Mouse (Mus musculus): ENCODE data around the gene Gbf1. TPM values are rescaled to one million over a fixed set of nuclear protein-coding genes. Genes with fewer than 3 reads are reported as not detected.
"Not testable (repeated sequence)": the region's sequence is repeated elsewhere in the genome, so short reads cannot be mapped to it uniquely, and the experiment has no call there.

The Gbf1 gene
- polyA plus RNA-seq, 1 experiment = 71.0 TPM

GRCm38 (mm10) chr19:46147511-46148371 is 4.6 kb upstream of the Gbf1 start, which contains the start of gene Pitx3:
Pitx3 (minus strand) TSS chr19:46148326.
- no peak for DNase-seq (ENCODE audit: low read depth)

- DNase-seq (ENCODE audit: low read depth) = no peak
Measured at GRCm38 (mm10) chr19:46148372-46148760, 3.9 kb upstream of the Gbf1 start.

GRCm38 (mm10) chr19:46149091-46149490 is 3.2 kb upstream of the Gbf1 start:
- no peak for DNase-seq (ENCODE audit: low read depth)

GRCm38 (mm10) chr19:46165950-46166349 is 13.6 kb downstream of the Gbf1 start:
- no peak for DNase-seq (ENCODE audit: low read depth)

- not testable (repeated sequence) for DNase-seq (ENCODE audit: low read depth)
Measured at GRCm38 (mm10) chr19:46167169-46167568, 14.9 kb downstream of the Gbf1 start.

GRCm38 (mm10) chr19:46169396-46169795 is 17.1 kb downstream of the Gbf1 start:
- DNase-seq (ENCODE audit: low read depth) = no peak

- no peak for DNase-seq (ENCODE audit: low read depth)
Measured at GRCm38 (mm10) chr19:46169913-46170312, 17.6 kb downstream of the Gbf1 start.

GRCm38 (mm10) chr19:46172541-46172940 is 20.2 kb downstream of the Gbf1 start:
- DNase-seq (ENCODE audit: low read depth) = no peak

- DNase-seq (ENCODE audit: low read depth) = no peak
Measured at GRCm38 (mm10) chr19:46175173-46175572, 22.9 kb downstream of the Gbf1 start.

- DNase-seq (ENCODE audit: low read depth) = no peak
Measured at GRCm38 (mm10) chr19:46177046-46177445, 24.7 kb downstream of the Gbf1 start.

- DNase-seq (ENCODE audit: low read depth) = no peak
Measured at GRCm38 (mm10) chr19:46180274-46180673, 28.0 kb downstream of the Gbf1 start.

- no peak for DNase-seq (ENCODE audit: low read depth)
Measured at GRCm38 (mm10) chr19:46182241-46182640, 29.9 kb downstream of the Gbf1 start.

GRCm38 (mm10) chr19:46186611-46187010 is 34.3 kb downstream of the Gbf1 start:
- DNase-seq (ENCODE audit: low read depth) = no peak

GRCm38 (mm10) chr19:46187203-46187602 is 34.9 kb downstream of the Gbf1 start:
- no peak for DNase-seq (ENCODE audit: low read depth)

- no peak for DNase-seq (ENCODE audit: low read depth)
Measured at GRCm38 (mm10) chr19:46198293-46198692, 46.0 kb downstream of the Gbf1 start.

GRCm38 (mm10) chr19:46198891-46199290 is 46.6 kb downstream of the Gbf1 start:
- no peak for DNase-seq (ENCODE audit: low read depth)

- DNase-seq (ENCODE audit: low read depth) = no peak
Measured at GRCm38 (mm10) chr19:46204166-46204565, 51.9 kb downstream of the Gbf1 start.

- no peak for DNase-seq (ENCODE audit: low read depth)
Measured at GRCm38 (mm10) chr19:46205680-46206079, 53.4 kb downstream of the Gbf1 start.

GRCm38 (mm10) chr19:46210951-46211350 is 58.6 kb downstream of the Gbf1 start:
- DNase-seq (ENCODE audit: low read depth) = no peak

- DNase-seq (ENCODE audit: low read depth) = no peak
Measured at GRCm38 (mm10) chr19:46214541-46214940, 62.2 kb downstream of the Gbf1 start.

GRCm38 (mm10) chr19:46215401-46215800 is 63.1 kb downstream of the Gbf1 start:
- DNase-seq (ENCODE audit: low read depth) = no peak

GRCm38 (mm10) chr19:46216716-46217115 is 64.4 kb downstream of the Gbf1 start:
- no peak for DNase-seq (ENCODE audit: low read depth)

- DNase-seq (ENCODE audit: low read depth) = not testable (repeated sequence)
Measured at GRCm38 (mm10) chr19:46217347-46217746, 65.0 kb downstream of the Gbf1 start.

GRCm38 (mm10) chr19:46220116-46220515 is 67.8 kb downstream of the Gbf1 start:
- DNase-seq (ENCODE audit: low read depth) = no peak
